Mouse (Mus musculus): ENCODE data around the gene Olfr1501. TPM values are rescaled to one million over a fixed set of nuclear protein-coding genes. Genes with fewer than 3 reads are reported as not detected.

Gene Olfr1501
- polyA plus RNA-seq (2012; fragmentation: generic; extraction: Trizol), result not detected

DNA sequence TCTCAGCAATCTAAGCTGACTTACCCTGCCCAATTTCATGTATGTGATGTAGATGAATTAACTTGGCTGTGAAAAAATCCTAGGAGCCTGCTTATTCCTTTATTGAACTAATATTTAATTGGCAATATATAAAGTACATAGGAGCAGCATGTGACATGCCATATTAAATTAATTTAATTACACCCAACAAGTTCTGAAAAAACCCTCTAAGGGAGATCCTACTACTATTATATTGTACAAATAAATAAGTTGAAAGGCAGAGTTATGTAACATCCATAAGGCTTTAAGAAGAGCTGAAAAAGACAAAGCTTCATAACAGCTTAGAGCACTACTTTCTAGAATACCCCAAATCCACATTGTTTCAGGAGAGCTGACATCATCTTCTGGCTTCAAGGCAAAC, at the start of gene Olfr1501:
Gene Olfr1501, minus strand, starts transcription at position 101 of the 400 bp plus-strand sequence.

DNA sequence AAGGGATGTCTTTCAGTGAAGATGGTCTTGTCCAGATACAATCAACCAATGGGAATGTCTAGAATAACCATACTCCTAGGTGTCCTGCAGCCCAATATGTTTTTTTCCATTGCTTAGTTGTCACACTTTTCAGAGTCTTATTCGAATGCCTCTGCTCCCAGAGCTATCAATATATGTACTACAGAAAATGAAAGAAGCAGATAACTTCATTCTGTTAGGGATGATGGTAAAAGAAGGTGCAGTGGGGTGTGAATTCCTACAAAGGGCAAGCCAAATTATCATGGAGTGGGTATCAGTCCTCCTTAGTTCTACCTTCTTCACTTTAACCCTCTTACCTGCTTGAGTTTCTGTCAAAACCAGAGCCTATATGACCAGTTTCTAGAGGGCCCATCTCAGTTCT, 47.3 kb upstream of the Olfr1501 start, which contains the start of gene Olfr1504:
Gene Olfr1504, minus strand, starts transcription at position 101 of the 400 bp plus-strand sequence.

DNA sequence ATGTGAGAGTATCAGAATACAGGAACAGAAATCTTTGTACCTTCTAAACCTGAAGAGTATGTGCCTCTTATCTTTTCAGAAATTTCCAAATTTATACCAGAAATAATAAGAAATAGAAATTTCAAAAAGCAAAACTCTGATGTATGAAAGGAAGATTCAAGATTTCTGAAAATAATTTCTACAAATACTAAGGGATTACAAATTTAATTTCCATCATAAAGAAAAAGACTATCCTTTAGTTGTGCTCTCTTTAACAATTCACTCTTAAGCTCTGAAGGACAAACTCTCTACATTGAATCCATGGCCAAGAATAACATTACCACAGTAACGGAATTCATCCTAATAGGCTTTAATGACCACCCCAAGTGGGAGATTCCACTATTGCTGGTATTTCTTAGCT, 11.0 kb upstream of the Olfr1501 start, which contains the start of gene Olfr1502:
Gene Olfr1502, plus strand, starts transcription at position 301 of the 400 bp plus-strand sequence.

DNA sequence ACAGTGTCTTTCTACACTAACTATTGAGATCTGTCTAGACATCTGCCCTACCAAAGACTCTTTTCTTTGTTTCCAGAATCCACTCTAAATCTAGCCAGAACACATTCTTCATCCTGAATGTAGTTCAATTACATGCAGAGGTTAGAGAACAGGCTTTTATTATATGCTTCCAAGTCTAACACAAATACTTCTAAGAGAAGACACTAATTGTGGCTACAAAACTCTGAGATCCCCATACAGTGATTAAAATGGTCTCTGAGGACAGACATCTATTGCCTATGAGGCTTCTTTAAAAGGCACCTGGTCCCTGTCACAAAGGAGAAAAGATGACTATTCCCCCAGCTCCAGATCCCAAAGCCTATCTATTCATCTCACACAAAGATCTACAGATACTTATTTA, 20.1 kb downstream of the Olfr1501 start, which contains the start of gene Olfr1500:
Gene Olfr1500, minus strand, starts transcription at position 101 of the 400 bp plus-strand sequence.

DNA sequence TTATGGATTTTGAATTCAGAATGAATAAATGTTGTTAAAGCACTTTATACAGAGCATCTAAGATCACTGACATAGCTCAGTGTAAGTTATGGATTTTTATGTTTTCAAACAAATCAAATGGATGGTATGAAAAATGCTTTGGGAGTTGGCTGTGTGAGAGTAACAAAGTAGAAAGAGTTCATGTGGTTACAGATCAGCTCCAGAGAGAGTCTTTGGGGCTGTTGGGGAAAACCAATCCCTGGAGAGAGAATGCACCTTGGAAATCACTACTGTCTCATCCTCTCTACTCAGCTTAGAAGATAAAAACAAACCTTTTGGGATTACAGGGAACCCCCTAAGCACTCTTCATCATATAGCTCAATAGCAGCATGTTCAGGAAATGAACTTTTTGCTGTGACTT, 31.1 kb downstream of the Olfr1501 start, which contains the start of gene Olfr1499:
Gene Olfr1499, minus strand, starts transcription at position 101 of the 400 bp plus-strand sequence.

DNA sequence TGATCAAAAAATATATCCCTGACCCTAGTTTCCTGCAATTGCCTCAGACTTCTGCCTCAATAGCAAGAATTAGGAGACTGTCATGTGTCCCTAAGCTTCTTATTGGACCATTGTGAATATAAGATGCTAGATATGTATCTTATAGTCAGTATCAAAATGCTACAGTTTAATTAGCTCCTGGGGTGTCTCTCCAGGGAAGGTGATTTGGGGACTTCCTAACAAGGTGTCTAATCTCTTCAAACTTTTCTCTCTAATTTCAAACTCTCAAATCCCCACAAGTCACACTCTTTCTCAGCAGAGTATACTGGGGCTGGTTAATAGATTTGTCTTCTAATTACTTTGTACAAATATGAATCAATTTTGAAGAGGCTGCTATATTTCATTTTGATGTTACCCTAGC, 52.4 kb downstream of the Olfr1501 start, which contains the start of gene Olfr1497:
Gene Olfr1497, minus strand, starts transcription at position 101 of the 400 bp plus-strand sequence.

Other genes with a start within 250 kb of the Olfr1501 start
- gene Olfr1487, start 233.3 kb downstream of the Olfr1501 start, polyA plus RNA-seq (2012; fragmentation: generic; extraction: Trizol), result not detected
- not detected for gene Olfr1489, start 219.1 kb downstream of the Olfr1501 start, polyA plus RNA-seq (2012; fragmentation: generic; extraction: Trizol)
- not detected for gene Olfr1490, start 199.6 kb downstream of the Olfr1501 start, polyA plus RNA-seq (2012; fragmentation: generic; extraction: Trizol)
- gene Olfr1491, start 153.4 kb downstream of the Olfr1501 start, polyA plus RNA-seq (2012; fragmentation: generic; extraction: Trizol), result not detected
- gene Olfr1493-ps1, start 127.4 kb downstream of the Olfr1501 start, polyA plus RNA-seq (2012; fragmentation: generic; extraction: Trizol), result not detected
- not detected for gene Olfr1494, start 111.0 kb downstream of the Olfr1501 start, polyA plus RNA-seq (2012; fragmentation: generic; extraction: Trizol)
- gene Olfr1495, start 86.1 kb downstream of the Olfr1501 start, polyA plus RNA-seq (2012; fragmentation: generic; extraction: Trizol), result not detected
- gene Olfr1496, start 72.8 kb downstream of the Olfr1501 start, polyA plus RNA-seq (2012; fragmentation: generic; extraction: Trizol), result not detected
- gene Olfr1497, start 52.5 kb downstream of the Olfr1501 start, polyA plus RNA-seq (2012; fragmentation: generic; extraction: Trizol), result not detected
- not detected for gene Olfr1499, start 31.2 kb downstream of the Olfr1501 start, polyA plus RNA-seq (2012; fragmentation: generic; extraction: Trizol)
- not detected for gene Olfr1500, start 20.2 kb downstream of the Olfr1501 start, polyA plus RNA-seq (2012; fragmentation: generic; extraction: Trizol)
- gene Olfr1502, start 11.1 kb upstream of the Olfr1501 start, polyA plus RNA-seq (2012; fragmentation: generic; extraction: Trizol), result not detected
- not detected for gene Olfr1504, start 47.2 kb upstream of the Olfr1501 start, polyA plus RNA-seq (2012; fragmentation: generic; extraction: Trizol)
- not detected for gene Olfr1505, start 62.8 kb upstream of the Olfr1501 start, polyA plus RNA-seq (2012; fragmentation: generic; extraction: Trizol)